Mouse (Mus musculus) G1E (cell line): ENCODE measurements around the gene Slc25a16.

Source experiments
- CTCF ChIP-seq: IDR thresholded peaks from 2 replicates; pipeline ENCODE4 v1.5.1; 2012; ENCODE audit warnings: low read depth, low read length, inconsistent platforms, mixed read lengths
- GATA1 ChIP-seq: IDR thresholded peaks from 2 replicates; pipeline ENCODE4 v1.6.1; 2012; ENCODE audit warnings: borderline replicate concordance, low read length, inconsistent platforms, mixed read lengths
- TAL1 ChIP-seq: conservative IDR thresholded peaks from 2 replicates; pipeline ENCODE4 v1.6.1; 2012; ENCODE audit warnings: low read depth, low read length, inconsistent platforms, mixed read lengths

- TF ChIP-seq GATA1, result no peak
- no peak for TF ChIP-seq CTCF
- no peak for TF ChIP-seq TAL1
These were observed 23.0 kb upstream of the Slc25a16 start for GRCm38 (mm10) chr10:62897437-62897836.
